Mouse (Mus musculus) MEL (cell line): ENCODE measurements around the gene Akt3.

Source experiments
- CTCF ChIP-seq, 3 experiments: IDR thresholded peaks in 2 of 3; conservative IDR thresholded peaks in 1 of 3; 2 replicates each; pipeline ENCODE4 v1.5.1; 2011 to 2012; ENCODE audit warnings: low read length in 3 of 3, low read depth in 2 of 3, mild to moderate bottlenecking in 2 of 3, improper control_type of control experiment in 1 of 3, inconsistent platforms in 1 of 3, mixed read lengths in 1 of 3, moderate library complexity in 1 of 3; ENCODE audit not compliant: control insufficient read depth in 1 of 3, insufficient read depth in 1 of 3, poor library complexity in 1 of 3, severe bottlenecking in 1 of 3
- ELF1 ChIP-seq: IDR thresholded peaks from 2 replicates; pipeline ENCODE4 v1.6.1; 2014; ENCODE audit warnings: low read depth, mild to moderate bottlenecking, inconsistent platforms, low read length, improper control_type of control experiment, moderate library complexity

DNA sequence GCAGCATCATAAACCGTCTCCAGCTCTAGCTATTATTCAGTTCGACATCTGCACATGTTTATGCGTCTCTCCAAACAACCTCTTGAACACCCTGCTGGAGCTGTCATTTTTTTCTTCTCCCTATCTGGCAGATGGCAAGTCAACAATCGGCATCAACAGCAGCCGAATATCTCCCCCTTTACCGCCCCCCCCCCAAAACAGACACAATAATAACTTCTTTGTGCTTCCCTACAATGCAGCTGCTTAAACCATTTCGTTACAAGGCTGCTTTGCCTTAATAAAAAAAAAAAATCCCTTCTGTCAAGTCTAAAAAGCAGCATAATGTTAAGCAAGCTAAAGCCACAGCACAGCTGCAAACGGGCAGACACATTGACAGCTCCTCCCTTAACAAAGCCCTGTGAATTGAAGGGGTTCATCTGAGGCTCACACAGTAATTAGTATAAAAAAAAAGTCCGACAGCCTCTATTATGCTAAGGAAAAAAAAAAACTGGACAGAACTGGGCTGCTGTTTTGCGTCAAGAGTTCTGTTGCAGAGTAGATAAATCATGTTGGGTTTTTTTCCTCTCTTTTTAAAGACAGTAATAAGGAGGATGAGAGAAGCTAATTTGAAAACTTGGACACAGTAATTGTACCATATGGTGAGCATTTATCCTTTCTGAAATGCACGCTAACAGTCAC, 107.5 kb downstream of the Akt3 start:
- no peak for TF ChIP-seq CTCF (IDR thresholded peaks at IDR 0.05 in 2 of 3, conservative IDR thresholded peaks at IDR 0.05 in 1 of 3; ENCODE audit: control insufficient read depth in 1 of 3, insufficient read depth in 1 of 3, low read depth in 2 of 3, low read length in 3 of 3, poor library complexity in 1 of 3, severe bottlenecking in 1 of 3)
- no peak for TF ChIP-seq ELF1
